Mouse (Mus musculus) Patski (cell line): ENCODE measurements around the gene H2-Eb2. TPM values are rescaled to one million over a fixed set of nuclear protein-coding genes. Genes with fewer than 3 reads are reported as not detected.
"Not testable (repeated sequence)": the region's sequence is repeated elsewhere in the genome, so short reads cannot be mapped to it uniquely, and the experiment has no call there.

Source experiments
- ATAC-seq: fragments of 100-300 bp; one replicate; pipeline ENCODE4 v1.8.0; 2021
- CTCF ChIA-PET: fragments of 350-600 bp; sonication (Branson Sonifier 250); formaldehyde crosslinking; loops from one replicate; lab custom pipeline; 2022; ENCODE audit warnings: inconsistent platforms; lab: Charles Lee
- POLR2A ChIA-PET: fragments of 350-600 bp; sonication (Branson Sonifier 250); formaldehyde crosslinking; loops from one replicate; lab custom pipeline; 2022; ENCODE audit warnings: antibody characterized with exemption, inconsistent platforms; lab: Charles Lee
- DNase-seq: peaks from one replicate; pipeline ENCODE4 v3.0.0-alpha.2; 2011; ENCODE audit warnings: low read depth, low spot score
- H3K27me3 ChIP-seq: fragments of 371-371 bp; one replicate; pipeline ENCODE4 v1.5.1; 2021
- CTCF ChIP-seq: fragments of 100-300 bp; IDR thresholded peaks from one replicate; pipeline ENCODE4 v1.5.1; 2021
- in situ Hi-C: fragments of 300-500 bp; cut with MboI; formaldehyde crosslinking; loops from 3 replicates; pipeline ENCODE4 v1.11.1; 2018; ENCODE audit warnings: low pct_unique_long_range_greater_than_20kb, mixed read lengths
- polyA plus RNA-seq: library from polyadenylated mRNA; unstranded; gene quantifications from one replicate; pipeline ENCODE4 v1.2.3, GENCODE M21; 2021

The H2-Eb2 gene
- polyA plus RNA-seq, 1 experiment from 2014 or later: not detected

- ATAC-seq: no peak
Observed at GRCm38 (mm10) chr17:34305380-34306030, 20.0 kb upstream of the H2-Eb2 start, which contains the start of gene H2-Eb1. H2-Eb1 (plus strand) TSS chr17:34305867.

GRCm38 (mm10) chr17:34306407-34306806, 19.1 kb upstream of the H2-Eb2 start:
- peaks cover 6% of the 10 kb centered on the region for H3K27me3 ChIP-seq
- CTCF ChIA-PET: no interaction called here
- TF ChIP-seq CTCF: no peak
- DNase-seq (no peak), ATAC-seq (no peak)
- in situ Hi-C loops: no loop called here
- POLR2A ChIA-PET: no interaction called here

More at GRCm38 (mm10) chr17:34305380-34306030, 20.0 kb upstream of the H2-Eb2 start, which contains the start of gene H2-Eb1:
- CTCF ChIA-PET: interaction anchor here (1.3 kb wide), 1 partner anchor 11 kb away, joined by 3 read pairs; no protein-coding TSS in a partner anchor
- POLR2A ChIA-PET: no interaction called here
- TF ChIP-seq CTCF: no peak
- no peak for DNase-seq
- in situ Hi-C loops: no loop called here
- peaks cover 6% of the 10 kb centered on the region for H3K27me3 ChIP-seq

GRCm38 (mm10) chr17:34307216-34307615, 18.2 kb upstream of the H2-Eb2 start:
- ChIA-PET CTCF (interaction anchor here (1.1 kb wide), 1 partner anchor 19 kb away, joined by 3 read pairs; the partner anchor contains the start of gene H2-Aa), POLR2A (interaction anchor here (0.7 kb wide), 1 partner anchor 28 kb away, joined by 3 read pairs; no protein-coding TSS in a partner anchor)
- no peak for DNase-seq
- peaks cover 3% of the 10 kb centered on the region for H3K27me3 ChIP-seq
- TF ChIP-seq CTCF: no peak
- in situ Hi-C loops: no loop called here
- ATAC-seq: no peak

- ChIA-PET CTCF (interaction anchor here (1.1 kb wide), 1 partner anchor 20 kb away, joined by 3 read pairs; the partner anchor contains the start of gene H2-Aa), POLR2A (no interaction called here)
Observed at GRCm38 (mm10) chr17:34308161-34308560, 17.3 kb upstream of the H2-Eb2 start.

GRCm38 (mm10) chr17:34309225-34309624, 16.2 kb upstream of the H2-Eb2 start:
- CTCF ChIA-PET: no interaction called here
- ATAC-seq: no peak
- in situ Hi-C loops: no loop called here
- TF ChIP-seq CTCF: no peak
- no peak for DNase-seq
- H3K27me3 ChIP-seq: peaks cover 2% of the 10 kb centered on the region
- POLR2A ChIA-PET: no interaction called here

More at GRCm38 (mm10) chr17:34308161-34308560, 17.3 kb upstream of the H2-Eb2 start:
- DNase-seq (no peak), ATAC-seq (no peak)
- in situ Hi-C loops: no loop called here
- TF ChIP-seq CTCF: no peak
- peaks cover 3% of the 10 kb centered on the region for H3K27me3 ChIP-seq

- no peak for TF ChIP-seq CTCF
- ChIA-PET POLR2A (no interaction called here), CTCF (no interaction called here)
- DNase-seq (no peak), ATAC-seq (no peak)
- H3K27me3 ChIP-seq: no peaks in the 10 kb centered on the region
- in situ Hi-C loops: loop anchor here (5.0 kb wide), 1 partner anchor 63 kb away; no protein-coding TSS in a partner anchor
Observed at GRCm38 (mm10) chr17:34309683-34310385, 15.6 kb upstream of the H2-Eb2 start.

DNA sequence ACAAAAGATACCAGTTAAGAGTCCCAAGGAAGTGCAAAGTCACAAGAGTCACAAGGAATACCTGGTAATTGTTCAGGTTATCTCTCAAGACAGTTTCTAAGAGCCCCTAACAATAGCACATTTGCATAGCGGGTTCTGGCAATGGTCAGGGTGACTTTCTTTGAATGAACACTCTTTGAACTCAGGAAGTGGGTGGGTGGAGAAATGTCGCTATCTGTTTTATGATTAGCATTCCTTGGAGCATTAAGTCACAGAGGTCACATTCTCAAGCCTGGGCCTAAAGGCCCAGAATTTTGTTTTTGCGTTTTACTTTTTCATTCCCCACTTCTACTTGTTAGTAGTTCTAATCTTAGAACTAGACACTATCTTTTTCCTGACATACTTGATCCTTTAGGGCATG, 14.9 kb upstream of the H2-Eb2 start:
- CTCF ChIA-PET, ATAC-seq, H3K27me3 ChIP-seq, POLR2A ChIA-PET, DNase-seq: not testable (repeated sequence)
- in situ Hi-C loops: loop anchor here (5.0 kb wide), 1 partner anchor 63 kb away; no protein-coding TSS in a partner anchor

DNA sequence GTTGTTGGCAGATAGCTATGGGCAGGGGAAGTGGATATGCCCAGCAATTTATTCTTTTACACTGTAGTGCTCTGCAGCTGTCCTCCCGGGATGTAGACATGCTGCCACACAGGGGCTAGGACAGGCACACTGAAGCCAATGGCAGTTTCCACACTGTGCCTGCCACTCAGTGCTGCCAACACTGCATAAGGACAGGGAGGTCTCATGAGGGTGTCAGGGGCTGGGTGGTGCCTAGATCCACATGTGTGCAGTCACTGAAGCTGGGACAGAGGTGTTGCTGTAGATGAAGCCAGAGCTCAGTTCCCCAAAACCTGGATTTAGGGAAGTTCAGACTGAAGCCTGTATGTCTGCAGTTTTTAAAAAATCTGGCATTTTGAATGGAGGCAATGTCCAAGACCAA, 13.3 kb upstream of the H2-Eb2 start:
- ATAC-seq (no peak), DNase-seq (no peak)
- CTCF ChIA-PET: interaction anchor here (1.9 kb wide), 1 partner anchor 26 kb away, joined by 6 read pairs; no protein-coding TSS in a partner anchor
- no peaks in the 10 kb centered on the region for H3K27me3 ChIP-seq
- no peak for TF ChIP-seq CTCF
- in situ Hi-C loops: loop anchor here (5.0 kb wide), 1 partner anchor 65 kb away; no protein-coding TSS in a partner anchor
- POLR2A ChIA-PET: no interaction called here

DNA sequence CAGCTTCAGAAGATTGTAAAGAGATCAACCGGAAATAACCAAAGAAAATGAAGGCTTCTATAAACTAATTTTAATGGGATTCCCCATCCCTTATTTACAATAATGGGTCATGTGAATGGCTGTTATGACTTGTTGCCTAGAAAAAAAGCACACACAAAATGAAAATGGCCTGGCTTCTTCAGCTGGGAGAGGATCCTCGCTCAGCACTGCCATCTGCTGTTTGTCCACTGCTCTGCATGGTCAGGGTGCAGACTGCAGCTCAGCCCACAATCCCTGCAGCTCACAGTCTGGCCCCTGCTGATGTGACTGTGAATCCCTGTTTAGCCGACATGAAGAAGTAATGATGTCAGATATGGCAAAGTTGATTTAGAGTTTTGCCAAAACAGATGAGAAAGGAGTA, 12.1 kb upstream of the H2-Eb2 start:
- ChIA-PET POLR2A (no interaction called here), CTCF (interaction anchor here (0.8 to 2.2 kb wide), 6 partner anchors 9 to 63 kb away, joined by 3 to 18 read pairs (median 4); no protein-coding TSS in a partner anchor)
- ATAC-seq: peak; percentile 83
- peaks cover 10% of the 10 kb centered on the region for H3K27me3 ChIP-seq
- in situ Hi-C loops: loop anchor here (5.0 kb wide), 1 partner anchor 66 kb away; no protein-coding TSS in a partner anchor
- DNase-seq: no peak
- TF ChIP-seq CTCF: peak; percentile 93

GRCm38 (mm10) chr17:34314286-34314685, 11.2 kb upstream of the H2-Eb2 start:
- POLR2A ChIA-PET: no interaction called here
- peaks cover 19% of the 10 kb centered on the region for H3K27me3 ChIP-seq
- ATAC-seq (no peak), DNase-seq (no peak)
- in situ Hi-C loops: loop anchor here (5.0 kb wide), 1 partner anchor 67 kb away; no protein-coding TSS in a partner anchor
- CTCF ChIA-PET: interaction anchor here (1.0 to 2.2 kb wide), 5 partner anchors 9 to 64 kb away, joined by 3 to 18 read pairs (median 6); no protein-coding TSS in a partner anchor
- no peak for TF ChIP-seq CTCF
